Mouse (Mus musculus) retina, embryonic 14.5 days (tissue): Measurements from ENCODE around the gene Nop53.
A peak's percentile ranks its signal among the peaks of the same experiment; 100 is the strongest.
"Not testable (repeated sequence)": the region's sequence is repeated elsewhere in the genome, so short reads cannot be mapped to it uniquely, and the experiment has no call there.

Experiments
- DNase-seq: peaks from one replicate; pipeline ENCODE4 v3.0.0-alpha.2; 2015; ENCODE audit warnings: low spot score

Nop53 gene

GRCm38 (mm10) chr7:15919947-15920346 is 25.9 kb downstream of the Nop53 start:
- no peak for DNase-seq

GRCm38 (mm10) chr7:15918371-15918770 is 27.5 kb downstream of the Nop53 start:
- no peak for DNase-seq

- DNase-seq = no peak
Observed at GRCm38 (mm10) chr7:15916996-15917395, 28.9 kb downstream of the Nop53 start.

GRCm38 (mm10) chr7:15916134-15916723 is 29.6 kb downstream of the Nop53 start:
- DNase-seq = no peak

- not testable (repeated sequence) for DNase-seq
Observed at GRCm38 (mm10) chr7:15915695-15916094, 30.2 kb downstream of the Nop53 start.

GRCm38 (mm10) chr7:15914751-15915150 is 31.1 kb downstream of the Nop53 start:
- no peak for DNase-seq

GRCm38 (mm10) chr7:15914252-15914651 is 31.6 kb downstream of the Nop53 start:
- DNase-seq = peak; percentile 74

GRCm38 (mm10) chr7:15912183-15912582 is 33.7 kb downstream of the Nop53 start:
- DNase-seq = peak; percentile 98

- DNase-seq = no peak
Observed at GRCm38 (mm10) chr7:15910521-15910920, 35.4 kb downstream of the Nop53 start.

- DNase-seq = no peak
Observed at GRCm38 (mm10) chr7:15907971-15908590, 37.8 kb downstream of the Nop53 start.

- DNase-seq = no peak
Observed at GRCm38 (mm10) chr7:15906602-15907001, 39.3 kb downstream of the Nop53 start.

GRCm38 (mm10) chr7:15905861-15906260 is 40.0 kb downstream of the Nop53 start:
- DNase-seq = peak; percentile 42

- DNase-seq = no peak
Observed at GRCm38 (mm10) chr7:15901366-15902048, 44.4 kb downstream of the Nop53 start.

- DNase-seq = no peak
Observed at GRCm38 (mm10) chr7:15894251-15894650, 51.6 kb downstream of the Nop53 start.
